Mouse (Mus musculus) CD4-positive helper T cell, adult 2 months (primary cell): Measurements from ENCODE around the gene Rad51c.
"Not testable (repeated sequence)": the region's sequence is repeated elsewhere in the genome, so short reads cannot be mapped to it uniquely, and the experiment has no call there.

Experiments
- DNase-seq: peaks from one replicate; pipeline ENCODE4 v3.0.0-alpha.2; 2012; ENCODE audit warnings: low read depth, missing footprints, low spot score

Rad51c gene

DNA sequence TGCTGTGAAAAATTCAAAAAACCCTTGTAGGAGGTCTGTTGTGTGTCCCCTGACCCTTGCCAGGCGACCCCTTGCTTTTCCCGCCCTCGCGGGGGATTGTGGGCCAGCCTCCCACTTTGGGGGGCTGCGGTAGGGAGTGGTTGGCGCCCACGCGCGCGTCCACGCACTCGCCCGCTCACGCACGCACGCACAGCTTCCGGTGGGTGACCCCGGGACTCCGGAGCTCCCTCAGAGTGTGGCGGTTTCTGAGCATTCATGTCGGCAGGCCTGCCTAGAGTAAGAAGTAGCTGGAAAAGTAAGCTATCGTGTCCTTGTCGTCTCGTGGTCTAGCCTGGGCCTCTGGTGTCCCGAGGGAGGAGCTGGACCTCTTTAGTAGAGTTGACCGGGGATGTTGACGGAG lies at the start of gene Rad51c, which contains the start of gene Tex14:
Gene Rad51c, minus strand, starts transcription at position 79 of the 400 bp plus-strand sequence.
Gene Tex14, plus strand, starts transcription at position 190 of the 400 bp plus-strand sequence.
- DNase-seq, result no peak

DNA sequence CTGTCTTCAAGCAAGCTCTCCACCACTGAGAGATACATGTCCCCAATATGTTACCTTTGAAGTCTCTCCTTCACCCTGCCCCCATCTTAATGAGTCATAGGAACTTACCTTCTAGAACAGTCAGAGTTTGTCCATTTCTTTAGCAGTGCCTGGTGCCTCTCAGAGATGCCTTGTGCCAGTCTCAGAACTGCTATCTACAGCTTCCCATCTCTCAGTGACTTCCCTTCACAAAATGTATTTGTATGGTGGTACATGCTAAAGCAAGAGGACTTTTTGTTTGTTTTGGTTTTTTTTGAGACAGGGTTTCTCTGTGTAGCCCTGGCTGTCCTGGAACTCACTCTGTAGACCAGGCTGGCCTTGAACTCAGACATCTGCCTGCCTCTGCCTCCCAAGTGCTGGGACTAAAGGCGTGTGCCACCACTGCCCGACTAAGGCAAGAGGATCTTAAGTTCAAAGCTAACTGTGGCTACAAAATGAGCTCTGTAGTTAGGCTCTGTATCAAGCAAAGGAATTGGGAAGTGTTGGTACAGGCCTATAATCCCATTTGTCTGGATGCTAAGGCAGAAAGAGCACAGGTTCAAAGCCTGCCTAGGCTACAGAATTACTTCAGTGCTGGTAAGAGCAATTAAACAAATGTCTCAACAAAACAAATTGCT lies 49.4 kb upstream of the Rad51c start:
- no peak for DNase-seq

DNA sequence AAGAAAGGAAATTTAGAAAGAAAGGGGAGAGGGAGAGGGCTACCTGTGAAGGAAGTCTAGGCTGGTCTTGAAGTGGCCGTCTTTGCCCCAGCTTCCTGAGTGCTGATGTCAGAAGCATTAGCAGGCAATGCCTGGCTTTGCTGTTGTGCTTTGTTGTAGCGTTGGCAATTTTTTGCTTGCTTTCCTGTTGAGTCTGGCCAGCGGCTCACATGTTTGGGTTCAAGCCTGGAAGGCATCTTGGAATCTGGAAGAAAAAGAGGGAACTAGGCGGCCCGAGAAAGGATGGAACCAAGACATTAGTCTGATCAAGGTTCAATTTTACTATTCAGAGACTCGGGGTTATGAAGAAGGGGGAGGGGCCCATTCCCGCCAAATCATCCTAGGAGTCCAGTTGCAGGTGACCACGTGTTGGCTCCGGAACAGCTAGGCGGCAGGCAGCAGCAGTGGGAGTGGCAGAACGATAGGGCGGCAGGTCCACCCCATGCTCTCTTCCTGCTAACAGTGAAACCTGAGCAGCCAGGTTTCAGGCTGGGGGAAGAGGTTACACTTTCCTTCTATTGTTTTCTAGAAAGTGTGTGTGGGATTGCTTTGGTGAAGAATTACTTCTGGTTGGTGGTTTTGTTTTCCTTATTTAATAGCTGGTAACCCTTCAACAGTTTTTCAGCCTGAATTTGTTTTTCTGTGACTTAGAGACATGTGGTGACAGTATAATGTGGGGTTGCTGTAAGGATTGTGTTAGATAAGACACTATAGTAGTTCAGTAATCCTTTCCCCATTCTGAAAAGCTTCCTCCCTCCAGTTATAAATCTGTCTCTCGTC lies 48.7 kb upstream of the Rad51c start:
- DNase-seq, result peak; percentile 62

DNA sequence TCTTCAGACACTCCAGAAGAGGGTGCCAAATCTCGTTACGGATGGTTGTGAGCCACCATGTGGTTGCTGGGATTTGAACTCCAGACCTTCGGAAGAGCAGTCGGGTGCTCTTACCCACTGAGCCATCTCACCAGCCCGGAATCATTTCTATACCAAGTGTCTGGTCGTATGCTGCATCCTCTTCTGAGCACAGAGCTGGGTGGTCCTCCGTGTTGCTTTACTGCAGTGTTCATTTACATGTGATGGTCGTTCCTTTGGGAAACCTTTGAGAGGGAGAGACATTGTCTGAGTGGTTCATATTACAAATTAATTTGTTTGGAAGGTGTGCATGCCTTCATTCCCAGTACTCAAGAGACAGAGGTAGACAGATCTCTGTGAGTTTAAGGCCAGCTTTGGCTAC lies 48.0 kb upstream of the Rad51c start:
- not testable (repeated sequence) for DNase-seq

DNA sequence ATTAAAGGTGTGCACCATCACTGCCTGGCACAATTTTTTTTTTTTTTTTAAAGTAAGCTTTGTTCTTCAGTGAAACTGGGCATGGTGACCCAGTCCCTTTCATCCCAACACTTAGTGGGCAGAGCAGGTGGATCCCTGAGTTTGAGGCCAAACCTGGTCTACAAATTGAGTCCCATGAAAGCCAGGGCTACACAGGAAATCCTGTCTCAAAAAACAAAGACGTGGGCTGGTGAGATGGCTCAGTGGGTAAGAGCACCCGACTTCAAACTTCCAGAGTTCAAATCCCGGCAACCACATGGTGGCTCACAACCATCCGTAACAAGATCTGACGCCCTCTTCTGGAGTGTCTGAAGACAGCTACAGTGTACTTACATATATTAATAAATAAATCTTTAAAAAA lies 45.1 kb upstream of the Rad51c start:
- peak; percentile 36 for DNase-seq

DNA sequence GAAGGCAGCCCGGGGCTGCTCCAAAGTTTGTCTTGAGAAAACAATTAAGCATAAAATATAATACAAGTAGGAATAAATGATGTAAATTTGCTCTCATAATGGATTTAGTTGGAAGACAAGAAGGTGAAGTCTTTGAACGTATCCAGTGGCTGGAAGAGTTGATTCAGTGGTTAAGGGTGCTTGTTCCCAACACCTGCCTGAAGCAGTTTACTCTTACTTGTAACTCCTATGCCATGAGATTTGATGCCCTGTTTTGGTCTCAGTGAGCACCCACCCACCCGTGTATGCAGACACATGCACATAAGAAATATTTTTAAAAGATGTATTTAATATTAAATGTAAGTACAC lies 44.4 kb upstream of the Rad51c start:
- no peak for DNase-seq

DNA sequence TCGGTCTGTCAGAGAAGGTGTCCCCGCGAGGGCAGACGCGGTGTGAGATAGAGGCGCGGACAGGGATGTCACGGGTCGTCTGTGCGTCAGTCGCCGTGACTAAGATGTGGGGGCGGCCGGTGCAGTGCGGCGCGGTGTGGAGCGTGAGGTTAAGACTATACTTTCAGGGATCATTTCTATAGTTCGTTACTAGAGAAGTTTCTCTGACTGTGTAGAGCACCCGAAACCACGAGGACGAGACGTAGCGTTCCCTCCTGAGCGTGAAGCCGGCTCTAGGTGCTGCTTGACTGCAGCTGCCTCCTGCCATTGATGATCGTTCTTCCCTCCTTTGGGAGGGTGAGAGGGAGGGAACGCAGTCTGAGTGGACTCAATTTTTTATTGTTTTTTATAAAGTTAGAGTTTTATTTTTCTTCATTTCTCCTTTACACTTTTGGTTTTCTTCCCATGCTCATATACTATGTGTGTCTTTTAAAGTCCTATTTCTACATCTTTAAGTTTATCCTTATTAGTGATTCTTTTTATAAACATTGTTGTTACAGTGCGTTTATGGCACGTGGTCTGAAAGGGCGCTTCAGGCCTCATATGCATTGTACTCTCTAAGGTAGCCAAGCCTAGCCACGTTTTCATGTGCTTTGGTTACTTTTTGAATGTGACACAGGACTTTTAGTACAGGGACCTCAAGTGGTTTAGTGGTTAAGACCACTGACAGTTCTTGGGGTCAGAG lies 43.9 kb upstream of the Rad51c start:
- peak; percentile 85 for DNase-seq

DNA sequence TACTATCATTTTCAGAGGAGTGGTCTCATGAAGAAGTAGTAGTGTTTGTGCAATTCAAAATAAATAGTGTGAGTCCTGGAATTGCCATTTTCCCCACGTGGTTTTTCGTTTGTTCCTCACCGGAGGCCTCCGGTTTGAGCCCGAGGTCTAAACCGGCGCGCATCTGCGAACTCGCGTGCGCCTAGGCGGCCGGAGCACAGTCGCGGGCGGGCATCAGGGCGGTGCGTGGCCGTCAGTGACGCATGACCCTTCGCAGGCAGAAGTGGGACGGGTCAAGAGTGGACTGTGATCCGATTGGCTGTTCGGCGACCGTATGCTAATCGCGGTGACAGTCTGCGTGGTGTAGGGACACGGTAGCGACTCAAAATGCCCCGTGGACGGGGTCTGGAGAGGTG lies 43.3 kb upstream of the Rad51c start:
- DNase-seq, result peak; percentile 78

DNA sequence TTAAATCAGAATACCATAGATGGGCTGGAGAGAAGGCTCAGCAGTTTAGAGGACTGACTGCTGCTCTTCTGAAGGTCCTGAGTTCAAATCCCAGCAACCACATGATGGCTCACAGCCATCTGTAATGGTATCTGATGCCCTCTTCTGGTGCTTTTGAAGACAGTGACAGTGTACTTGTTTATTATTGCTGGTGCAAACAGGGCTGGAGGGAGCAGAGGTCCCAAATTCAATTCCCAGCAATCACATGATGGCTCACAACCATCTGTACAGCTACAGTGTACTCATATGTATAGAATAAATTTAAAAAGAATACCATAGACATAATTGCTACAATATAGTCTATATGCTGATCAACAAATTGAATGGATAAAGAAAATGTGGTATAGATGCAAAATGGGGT lies 42.7 kb upstream of the Rad51c start:
- no peak for DNase-seq

DNA sequence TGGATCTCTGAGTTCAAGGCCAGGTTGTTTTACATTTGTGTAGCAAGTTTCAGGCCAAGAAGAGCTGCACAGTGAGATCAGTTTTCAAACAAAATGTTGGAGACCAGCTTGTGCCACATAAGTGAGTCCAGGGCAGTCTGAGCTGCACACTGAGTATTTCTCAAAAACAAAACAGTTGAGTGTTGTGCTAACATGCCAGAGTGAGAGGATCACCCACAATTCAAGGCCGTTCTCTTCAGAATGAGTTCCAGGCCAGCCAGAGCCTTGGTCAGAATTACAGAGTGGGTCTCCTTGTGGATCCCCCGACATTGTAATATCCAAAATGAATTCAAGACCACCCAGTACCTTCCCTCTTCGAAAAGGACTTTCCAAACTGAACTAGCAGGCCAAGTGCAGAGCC lies 41.4 kb upstream of the Rad51c start:
- DNase-seq, result no peak

DNA sequence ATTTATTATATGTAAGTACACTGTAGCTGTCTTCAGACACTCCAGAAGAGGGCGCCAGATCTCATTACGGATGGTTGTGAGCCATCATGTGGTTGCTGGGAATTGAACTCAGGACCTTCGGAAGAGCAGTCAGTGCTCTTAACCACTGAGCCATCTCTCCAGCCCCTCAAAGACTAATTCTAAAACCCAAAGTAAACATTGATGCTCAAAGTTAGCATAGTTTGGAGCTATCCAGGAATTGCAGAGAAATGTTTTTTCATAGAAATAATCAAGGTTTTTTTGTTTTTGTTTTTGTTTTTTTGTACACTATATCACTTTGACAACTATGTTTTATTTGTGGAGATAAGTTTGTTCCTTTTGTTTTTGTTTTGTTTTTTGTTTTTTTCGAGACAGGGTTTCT lies 40.8 kb upstream of the Rad51c start:
- DNase-seq, result not testable (repeated sequence)

DNA sequence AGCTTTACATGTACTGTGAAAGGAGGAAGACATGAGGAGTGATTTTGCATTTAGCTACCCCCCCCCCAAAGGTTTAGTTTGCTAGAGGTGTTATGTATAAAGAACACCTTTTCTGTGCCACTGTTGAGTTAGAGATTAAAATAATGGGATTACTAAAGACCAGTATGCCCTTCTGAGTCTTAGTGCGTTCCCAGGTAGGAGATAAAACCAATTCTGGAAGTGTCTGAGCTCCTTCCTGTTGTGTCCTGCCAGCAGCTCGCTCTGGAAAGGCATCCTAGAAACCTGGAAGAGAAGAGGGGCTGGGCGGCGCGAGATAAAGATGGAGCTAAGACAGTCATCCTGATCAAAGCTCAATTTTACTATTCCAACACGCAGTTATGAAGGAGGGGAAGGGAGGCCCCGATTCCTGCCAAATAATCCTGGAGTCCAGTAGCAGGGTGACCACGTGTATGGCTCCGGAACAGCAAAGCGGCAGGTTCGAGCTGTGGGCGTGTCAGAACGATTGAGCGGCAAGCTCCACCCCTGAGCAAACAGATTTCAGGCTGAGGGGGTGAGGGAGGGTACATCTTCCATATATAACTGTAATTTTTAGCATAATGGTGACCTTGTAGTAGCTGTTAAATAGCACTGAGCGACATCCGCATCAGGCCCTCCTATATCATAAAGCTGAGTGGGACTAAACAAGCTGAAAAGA lies 40.1 kb upstream of the Rad51c start:
- DNase-seq, result no peak

DNA sequence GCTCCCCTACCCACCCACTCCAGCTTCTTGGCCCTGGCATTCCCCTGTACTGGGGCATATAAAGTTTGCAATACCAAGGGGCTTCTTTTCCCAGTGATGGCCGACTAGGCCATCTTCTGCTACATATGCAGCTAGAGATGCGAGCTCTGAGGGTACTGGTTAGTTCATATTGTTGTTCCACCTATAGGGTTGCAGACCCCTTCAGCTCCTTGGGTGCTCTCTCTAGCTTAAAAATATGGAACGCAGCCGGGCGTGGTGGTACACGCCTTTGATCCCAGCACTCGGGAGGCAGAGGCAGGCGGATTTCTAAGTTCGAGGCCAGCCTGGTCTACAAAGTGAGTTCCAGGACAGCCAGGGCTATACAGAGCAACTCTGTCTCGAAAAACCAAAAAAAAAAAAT lies 39.3 kb upstream of the Rad51c start:
- DNase-seq, result not testable (repeated sequence)

DNA sequence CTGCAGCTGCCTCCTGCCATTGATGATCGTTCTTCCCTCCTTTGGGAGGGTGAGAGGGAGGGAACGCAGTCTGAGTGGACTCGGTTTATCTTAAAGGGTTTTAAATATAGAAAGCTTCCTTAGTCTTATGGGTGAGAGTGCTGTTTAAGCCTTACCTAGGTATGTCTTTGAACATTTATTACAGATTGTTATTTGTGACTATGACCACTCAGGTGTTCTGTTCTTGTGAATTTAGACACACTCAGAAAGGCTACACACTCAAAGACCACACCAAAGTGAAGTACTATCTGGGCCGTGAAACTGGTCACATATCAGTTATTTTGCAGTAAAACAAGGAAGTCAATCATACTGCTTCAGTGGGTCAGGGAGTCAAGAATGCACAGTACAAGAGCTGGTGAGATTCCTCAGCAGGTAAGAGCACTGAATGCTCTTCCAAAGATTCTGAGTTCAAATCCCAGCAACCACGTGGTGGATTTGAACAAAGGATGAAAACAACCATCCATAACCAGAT lies 38.7 kb upstream of the Rad51c start:
- peak; percentile 89 for DNase-seq

DNA sequence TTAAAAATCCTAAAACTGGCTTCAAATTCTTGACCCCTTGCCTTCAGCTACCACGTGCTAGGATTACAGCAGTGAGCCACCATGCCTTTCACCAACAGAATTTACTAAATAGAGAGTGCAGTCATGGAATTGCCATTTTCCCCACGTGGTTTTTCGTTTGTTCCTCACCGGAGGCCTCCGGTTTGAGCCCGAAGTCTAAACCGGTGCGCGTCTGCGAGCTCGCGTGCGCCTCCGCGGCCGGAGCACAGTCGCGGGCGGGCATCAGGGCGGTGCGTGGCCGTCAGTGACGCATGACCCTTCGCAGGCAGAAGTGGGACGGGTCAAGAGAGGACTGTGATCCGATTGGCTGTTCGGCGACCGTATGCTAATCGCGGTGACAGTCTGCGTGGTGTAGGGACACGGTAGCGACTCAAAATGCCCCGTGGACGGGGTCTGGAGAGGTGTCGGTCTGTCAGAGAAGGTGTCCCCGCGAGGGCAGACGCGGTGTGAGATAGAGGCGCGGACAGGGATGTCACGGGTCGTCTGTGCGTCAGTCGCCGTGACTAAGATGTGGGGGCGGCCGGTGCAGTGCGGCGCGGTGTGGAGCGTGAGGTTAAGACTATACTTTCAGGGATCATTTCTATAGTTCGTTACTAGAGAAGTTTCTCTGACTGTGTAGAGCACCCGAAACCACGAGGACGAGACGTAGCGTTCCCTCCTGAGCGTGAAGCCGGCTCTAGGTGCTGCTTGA lies 38.1 kb upstream of the Rad51c start:
- DNase-seq, result peak; percentile 88

DNA sequence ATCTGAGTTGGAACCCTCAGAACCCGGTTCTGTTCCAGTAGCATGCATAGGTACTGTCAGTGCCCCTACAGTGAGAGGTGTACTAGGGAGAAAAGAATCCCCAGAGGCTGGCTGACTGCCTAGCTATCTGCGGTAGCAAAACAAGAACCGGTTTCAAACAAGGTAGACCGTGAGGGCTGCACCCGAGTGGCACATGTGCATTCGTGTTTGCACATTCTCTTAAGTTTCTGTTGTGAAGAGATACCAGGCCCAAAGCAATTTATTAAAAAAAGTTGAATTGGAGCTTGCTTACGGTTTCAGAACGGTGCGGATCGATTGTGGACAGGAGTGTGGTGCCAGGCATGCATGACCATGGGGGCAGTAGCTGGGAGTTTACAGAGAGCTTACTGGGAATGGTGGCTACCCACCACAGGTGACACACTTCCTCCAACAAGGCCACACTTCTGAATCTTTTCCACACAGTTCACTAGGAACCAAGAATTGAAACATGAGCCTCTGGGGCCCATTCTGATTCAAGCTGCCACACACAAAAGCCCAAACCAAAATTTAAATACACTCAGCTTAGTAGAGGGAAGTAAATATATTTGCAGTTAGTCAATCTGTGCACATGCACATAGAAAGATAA lies 35.2 kb upstream of the Rad51c start:
- DNase-seq, result no peak

DNA sequence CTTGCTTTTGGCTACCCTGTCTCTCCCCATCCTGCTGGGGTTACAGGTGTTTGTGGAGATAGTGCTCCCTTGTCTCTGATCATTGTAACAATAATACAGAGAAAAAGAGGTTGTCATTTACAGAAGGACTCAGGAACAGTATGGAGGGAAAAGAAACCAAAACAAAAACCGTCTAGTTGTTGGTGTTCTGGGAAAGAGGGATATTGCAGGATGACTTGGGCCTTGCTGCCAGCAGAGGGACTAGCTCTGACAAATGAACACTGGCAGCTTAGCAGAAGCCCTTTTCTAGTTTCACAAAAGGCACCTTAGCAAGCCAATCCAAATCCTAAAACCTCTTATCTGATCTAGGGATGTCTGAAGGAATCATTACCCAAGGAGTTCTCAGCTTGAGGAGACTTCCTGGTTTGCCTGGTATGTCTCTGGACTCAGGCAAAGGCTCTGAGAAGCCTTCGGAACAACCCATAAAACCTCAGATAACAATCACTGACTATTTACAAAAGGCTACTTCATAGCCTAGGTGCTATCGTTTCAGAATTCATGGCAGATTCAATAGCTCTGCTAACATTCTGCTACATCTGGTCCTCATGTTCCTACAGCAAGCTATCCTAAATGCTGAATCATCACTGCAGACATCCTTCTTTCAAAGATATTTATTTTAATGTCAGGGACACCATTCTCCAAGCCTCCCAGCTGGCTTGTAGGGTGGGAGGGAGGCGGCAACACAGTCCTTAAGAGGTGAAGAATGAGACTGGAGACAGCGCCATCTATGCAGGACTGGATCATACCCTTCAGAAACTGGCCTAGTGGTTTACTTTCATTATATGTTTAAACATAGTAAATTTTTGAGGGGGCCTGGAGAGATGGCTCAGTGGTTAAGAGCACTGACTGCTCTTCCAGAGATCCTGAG lies 31.8 kb upstream of the Rad51c start:
- no peak for DNase-seq

DNA sequence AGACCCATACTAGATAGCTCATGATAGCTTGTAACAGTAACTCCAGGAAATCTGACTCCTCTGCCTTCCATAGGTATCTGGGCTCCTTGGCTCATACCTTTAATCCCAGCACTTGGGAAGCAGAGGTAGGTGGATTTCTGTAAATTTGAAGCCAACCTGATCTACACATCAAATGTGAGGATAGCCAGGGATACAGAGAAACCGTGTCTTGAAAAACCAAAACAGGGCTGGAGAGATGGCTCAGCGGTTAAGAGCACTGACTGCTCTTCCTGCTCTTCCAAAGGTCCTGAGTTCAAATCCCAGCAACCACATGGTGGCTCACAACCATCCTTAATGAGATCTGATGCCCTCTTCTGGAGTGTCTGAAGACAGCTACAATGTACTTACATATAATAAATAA lies 30.4 kb upstream of the Rad51c start:
- not testable (repeated sequence) for DNase-seq

DNA sequence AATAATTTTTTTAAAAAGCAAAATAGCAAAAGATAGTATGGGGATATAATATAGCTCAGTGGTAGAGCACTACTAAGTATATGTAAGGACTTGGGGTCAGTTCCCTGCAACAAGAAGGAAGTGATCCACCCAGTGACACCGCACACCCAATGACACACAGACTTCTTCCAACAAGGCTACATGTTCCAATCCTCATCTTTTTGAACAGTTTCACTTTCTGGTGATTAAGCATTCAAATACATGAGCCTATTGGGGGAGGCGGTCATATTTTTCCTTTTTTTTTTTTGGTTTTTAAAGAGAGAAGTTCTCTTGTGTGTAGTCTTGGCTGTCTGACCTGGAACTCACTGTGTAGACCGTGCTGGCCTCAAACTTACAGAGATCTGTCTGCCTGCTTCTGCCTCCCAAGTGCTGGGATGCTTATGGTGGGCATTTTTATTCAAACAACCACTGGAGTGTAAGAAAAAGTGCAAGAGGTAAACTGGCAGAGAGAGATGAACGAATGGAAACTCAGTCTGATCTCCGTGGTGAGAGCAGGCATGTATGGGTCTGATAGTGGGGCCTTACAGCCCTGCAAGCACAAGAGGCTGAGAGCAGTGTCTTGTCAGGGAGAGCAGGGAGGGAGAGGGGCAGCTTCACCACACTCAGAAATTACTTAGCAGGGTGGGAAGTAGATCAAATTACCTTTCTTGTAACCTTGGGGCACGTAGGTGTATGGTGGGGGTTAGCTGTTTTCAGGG lies 28.3 kb upstream of the Rad51c start:
- DNase-seq, result no peak
